Mouse (Mus musculus) heart, embryonic 16.5 days (tissue): Measurements from ENCODE around the gene Wap. TPM values are rescaled to one million over a fixed set of nuclear protein-coding genes. Genes with fewer than 3 reads are reported as not detected.

Experiments
- polyA plus RNA-seq: library from polyadenylated mRNA; unstranded; fragments of >200 nt; fragmentation: Nextera tagmentation; extraction: Ambion mirVana; gene quantifications from 2 replicates; pipeline ENCODE4 v1.2.1, GENCODE M21; 2015

Wap gene
- polyA plus RNA-seq, 1 experiment from 2014 or later, result not detected

Other genes with a start within 250 kb of the Wap start
- 7.4 and 8.7 TPM in 2 replicates for gene Zmiz2, start 249.6 kb downstream of the Wap start, polyA plus RNA-seq
- 3,856 and 4,038 TPM in 2 replicates for gene Ppia, start 223.2 kb downstream of the Wap start, polyA plus RNA-seq
- gene H2afv, start 194.2 kb downstream of the Wap start, polyA plus RNA-seq, result 327 and 358 TPM in 2 replicates
- 22.1 and 24.2 TPM in 2 replicates for gene Purb, start 162.7 kb downstream of the Wap start, polyA plus RNA-seq
- 3.4 and 6.8 TPM in 2 replicates for gene Myo1g, start 117.7 kb downstream of the Wap start, polyA plus RNA-seq
- 58.7 TPM in 2 replicates for gene Ccm2, start 91.8 kb downstream of the Wap start, polyA plus RNA-seq
- gene Nacad, start 32.6 kb downstream of the Wap start, polyA plus RNA-seq, result 1.0 and 1.1 TPM in 2 replicates
- 49.8 and 51.0 TPM in 2 replicates for gene Tbrg4, start 12.6 kb downstream of the Wap start, polyA plus RNA-seq
- gene Ramp3, start 19.9 kb upstream of the Wap start, polyA plus RNA-seq, result 4.3 and 5.9 TPM in 2 replicates
- gene Gm11983, start 199.0 kb upstream of the Wap start, polyA plus RNA-seq, result not detected in 2 replicates